Mouse (Mus musculus) erythroblast, embryonic 14.5 days (primary cell): ENCODE data around the gene Coq5.

Source experiments
- GATA1 ChIP-seq: IDR thresholded peaks from 2 replicates; pipeline ENCODE4 v1.6.1; 2012; ENCODE audit warnings: low read length, inconsistent platforms, mixed read lengths
- TAL1 ChIP-seq: IDR thresholded peaks from 3 replicates; pipeline ENCODE4 v1.6.1; 2012; ENCODE audit warnings: low read length, inconsistent platforms, mixed read lengths

- TF ChIP-seq GATA1 (no peak), TAL1 (no peak)
Observed at GRCm38 (mm10) chr5:115341314-115342165, 62.1 kb downstream of the Coq5 start.
